Mouse (Mus musculus) embryo, embryonic 11 days (tissue): ENCODE measurements around the gene Rab14.

Experiments
- DNase-seq: peaks from one replicate; pipeline ENCODE4 v3.0.0-alpha.2; 2015

The Rab14 gene

GRCm38 (mm10) chr2:35151303-35151882 is 49.5 kb downstream of the Rab14 start:
- no peak for DNase-seq

DNA sequence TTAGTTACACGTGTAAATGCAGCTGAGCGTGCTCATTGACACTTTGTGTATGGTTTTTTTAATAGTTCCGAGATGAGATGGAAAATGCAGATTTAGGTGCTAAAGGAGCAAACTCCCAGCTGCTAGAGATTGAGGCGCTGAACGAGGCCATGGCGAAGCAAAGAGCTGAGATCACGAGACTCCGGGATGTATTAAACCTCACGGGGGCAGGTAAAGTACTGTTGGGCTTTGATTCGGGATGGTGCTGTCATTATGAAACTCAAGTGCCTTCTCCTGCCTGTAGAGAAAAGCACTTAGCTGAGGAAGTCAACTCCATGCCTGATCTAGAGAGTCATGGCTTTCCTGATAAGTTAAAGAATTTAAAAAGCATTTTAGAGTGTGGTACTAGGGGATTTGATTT is 52.1 kb downstream of the Rab14 start:
- no peak for DNase-seq

DNA sequence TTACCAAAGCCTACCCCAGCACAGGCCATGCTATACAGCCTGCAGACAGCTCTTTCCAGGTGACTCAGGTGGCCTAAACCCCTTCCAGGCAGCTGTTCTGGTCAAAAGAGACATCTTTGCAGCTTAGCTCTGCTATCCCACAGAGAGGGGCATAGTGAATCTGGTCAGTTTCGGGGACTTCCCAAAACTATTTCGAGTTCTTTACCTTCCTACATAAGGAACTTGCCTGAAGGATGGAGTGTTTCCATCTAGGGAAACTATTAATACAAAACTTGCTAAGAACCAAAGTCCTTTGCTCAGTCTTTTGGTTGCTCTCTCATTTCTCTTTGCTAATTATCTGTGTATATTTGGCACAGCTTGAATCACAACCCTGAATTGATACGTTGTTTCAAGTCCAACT is 59.2 kb downstream of the Rab14 start:
- no peak for DNase-seq

GRCm38 (mm10) chr2:35138576-35138975 is 62.3 kb downstream of the Rab14 start:
- no peak for DNase-seq

DNA sequence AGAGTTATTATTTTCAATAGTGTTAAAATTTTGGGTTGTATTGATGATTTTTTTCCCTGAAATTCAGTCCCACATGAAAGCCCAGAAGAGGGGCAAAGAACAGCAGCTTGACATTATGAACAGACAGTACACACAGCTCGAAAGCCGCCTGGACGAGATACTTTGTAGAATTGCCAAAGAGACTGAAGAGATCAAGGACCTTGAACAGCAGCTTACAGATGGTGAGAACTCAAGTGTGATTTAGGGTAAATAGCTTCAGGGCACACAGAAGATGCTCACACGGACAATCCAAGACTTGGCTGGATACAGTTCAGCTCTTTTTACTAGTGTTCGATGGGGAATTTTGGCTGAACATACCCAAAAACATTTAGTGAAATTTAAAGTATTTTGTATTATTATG is 67.0 kb downstream of the Rab14 start:
- DNase-seq, result no peak

- DNase-seq, result no peak
These were observed 68.3 kb downstream of the Rab14 start for GRCm38 (mm10) chr2:35132662-35133055.

DNA sequence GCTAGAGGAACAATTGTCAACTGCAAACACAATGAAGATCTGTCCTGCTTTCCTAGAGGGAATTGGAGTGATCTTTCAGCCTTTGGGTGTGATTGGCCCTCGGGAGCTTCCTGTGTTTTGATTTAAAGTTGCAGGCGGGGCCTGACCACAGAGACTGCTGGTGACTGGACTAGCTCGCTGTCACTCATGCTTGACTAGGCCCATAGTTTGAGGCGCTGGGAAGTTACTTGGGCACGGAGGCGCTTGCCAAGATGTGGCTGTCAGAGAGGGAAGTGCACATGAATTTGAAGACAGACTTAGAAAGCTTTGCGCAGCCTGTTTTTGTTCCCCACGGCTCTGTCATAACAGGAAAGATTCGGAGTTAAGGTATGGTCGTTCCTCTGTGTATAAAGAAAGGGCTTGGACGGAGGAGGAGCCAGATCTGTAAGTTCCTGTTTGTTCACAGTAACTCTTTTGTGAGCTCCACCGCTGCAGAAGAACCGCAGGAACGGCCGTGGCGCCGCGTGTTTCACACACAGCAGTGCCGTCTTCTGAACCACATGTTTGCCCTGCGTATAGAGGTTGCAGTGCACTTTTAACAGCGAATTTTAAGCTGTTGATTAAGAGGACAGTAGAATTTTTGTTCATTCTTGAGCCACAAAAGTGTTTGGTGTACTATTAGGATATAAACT is 68.8 kb downstream of the Rab14 start:
- peak; percentile 96 for DNase-seq

DNA sequence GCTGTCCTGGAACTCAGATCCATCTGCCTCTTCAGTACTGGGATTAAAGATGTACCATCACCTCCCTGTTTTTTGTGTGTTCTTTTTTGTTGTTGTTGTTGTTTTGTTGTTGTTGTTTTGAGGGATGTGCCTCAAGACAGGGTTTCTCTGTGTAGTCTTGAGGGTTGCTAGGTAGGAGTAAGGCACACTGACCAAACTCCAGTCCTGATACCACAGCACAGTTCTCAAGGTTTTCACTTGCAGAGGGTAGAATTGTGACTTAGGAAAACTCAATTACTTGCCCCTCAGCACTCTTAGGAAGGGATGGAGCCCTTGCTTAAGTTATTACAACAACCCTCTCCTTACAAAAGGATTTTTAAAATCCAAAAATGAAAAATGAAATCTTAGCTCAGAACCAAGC is 69.4 kb downstream of the Rab14 start:
- no peak for DNase-seq
